Mouse (Mus musculus) hindbrain, postnatal 0 days (tissue): ENCODE measurements around the gene Ppp1r14d. TPM values are rescaled to one million over a fixed set of nuclear protein-coding genes. Genes with fewer than 3 reads are reported as not detected.

Experiments
- ATAC-seq: fragments of 200-750 bp; cut with Nextera tagmentation; 2 replicates; pipeline ENCODE4 v1.8.0; 2017; ENCODE audit warnings: mild to moderate bottlenecking, moderate TSS enrichment, moderate library complexity
- DNase-seq: peaks from one replicate; pipeline ENCODE4 v3.0.0-alpha.2; 2015; ENCODE audit warnings: low spot score
- H3K27ac ChIP-seq: fragments of 300-500 bp; sonication (generic); 2 replicates; pipeline ENCODE4 v1.5.1; 2014; ENCODE audit warnings: mild to moderate bottlenecking
- H3K27me3 ChIP-seq: fragments of 300-500 bp; sonication (generic); 2 replicates; pipeline ENCODE4 v1.6.1; 2014; ENCODE audit warnings: low read length, mixed read lengths; ENCODE audit not compliant: insufficient read depth
- H3K36me3 ChIP-seq: fragments of 300-500 bp; sonication (generic); 2 replicates; pipeline ENCODE4 v1.6.1; 2014; ENCODE audit warnings: low read length, mixed read lengths; ENCODE audit not compliant: insufficient read depth
- H3K4me1 ChIP-seq: fragments of 300-500 bp; sonication (generic); 2 replicates; pipeline ENCODE4 v1.6.1; 2014; ENCODE audit warnings: antibody characterized with exemption, low read length, mixed read lengths; ENCODE audit not compliant: insufficient read depth
- H3K4me2 ChIP-seq: fragments of 300-500 bp; sonication (generic); 2 replicates; pipeline ENCODE4 v1.6.1; 2014; ENCODE audit warnings: low read depth, mild to moderate bottlenecking, low read length, moderate library complexity, mixed read lengths
- H3K4me3 ChIP-seq: fragments of 300-500 bp; sonication (generic); 2 replicates; pipeline ENCODE4 v1.5.1; 2014; ENCODE audit warnings: low read length
- H3K9ac ChIP-seq: fragments of 300-500 bp; sonication (generic); replicated peaks from 2 replicates; pipeline ENCODE4 v1.6.1; 2014; ENCODE audit warnings: mild to moderate bottlenecking, low read length, moderate library complexity, mixed read lengths
- H3K9me3 ChIP-seq: fragments of 300-500 bp; sonication (generic); 2 replicates; pipeline ENCODE4 v1.6.1; 2016; ENCODE audit warnings: low read length, mixed read lengths
- CTCF ChIP-seq: IDR thresholded peaks from 2 replicates; pipeline ENCODE4 v1.5.1; 2016; ENCODE audit warnings: antibody characterized with exemption, control low read depth, low read depth
- WGBS: fragments of 180-500 bp; shearing (Covaris S2); extraction: QIAGEN DNeasy Blood & Tissue Kit; methylation state at CpG from one replicate; pipeline ENCODE4 v1.1.7; 2014; 5-methylcytosine and 5-hydroxymethylcytosine counted together
- polyA plus RNA-seq: library from polyadenylated mRNA; unstranded; fragments of >200 nt; fragmentation: Nextera tagmentation; extraction: Ambion mirVana; gene quantifications from 2 replicates; pipeline ENCODE4 v1.2.1, GENCODE M21; 2015
- total RNA-seq: library from RNA; depleted of rRNA; stranded (reverse); fragments of >200 nt; gene quantifications from 2 replicates; pipeline ENCODE4 v1.2.3, GENCODE M21; 2014

Ppp1r14d gene
- total and polyA plus RNA-seq, 2 experiments from 2014 or later, result not detected

- Histone ChIP-seq H3K4me3 (no peak overlapping the region), H3K27me3 (no peaks in the 10 kb centered on the region), H3K27ac (no peak overlapping the region), H3K9me3 (no peaks in the 10 kb centered on the region), H3K9ac (no peak overlapping the region), H3K4me2 (no peak overlapping the region), H3K4me1 (no peaks in the 10 kb centered on the region), H3K36me3 (no peaks in the 10 kb centered on the region)
- DNase-seq (peak; percentile 23), ATAC-seq (no peak)
- 71% methylated on average over 5 of the region's 5 CpGs for WGBS
- TF ChIP-seq CTCF, result no peak
Observed at GRCm38 (mm10) chr2:119194140-119194539, 35.6 kb downstream of the Ppp1r14d start.

- Histone ChIP-seq H3K36me3 (no peaks in the 10 kb centered on the region), H3K4me3 (no peak overlapping the region), H3K4me2 (no peak overlapping the region), H3K27ac (no peak overlapping the region), H3K4me1 (no peaks in the 10 kb centered on the region), H3K9ac (no peak overlapping the region), H3K27me3 (no peaks in the 10 kb centered on the region), H3K9me3 (no peaks in the 10 kb centered on the region)
- no peak for TF ChIP-seq CTCF
- DNase-seq, result no peak
- 85% methylated on average over 5 of the region's 5 CpGs for WGBS
- no peak for ATAC-seq
Observed at GRCm38 (mm10) chr2:119190969-119191368, 38.7 kb downstream of the Ppp1r14d start.

- 6% methylated on average over 15 of the region's 15 CpGs for WGBS
Observed at GRCm38 (mm10) chr2:119189029-119189710, 40.5 kb downstream of the Ppp1r14d start.

GRCm38 (mm10) chr2:119182914-119183313 is 46.8 kb downstream of the Ppp1r14d start:
- H3K27ac ChIP-seq, result no peak overlapping the region
- no peak overlapping the region for H3K9ac ChIP-seq
- H3K36me3 ChIP-seq, result peaks cover 38% of the 10 kb centered on the region
- no peaks in the 10 kb centered on the region for H3K9me3 ChIP-seq
- no peaks in the 10 kb centered on the region for H3K27me3 ChIP-seq
- WGBS, result 74% methylated on average over 7 of the region's 7 CpGs
- no peak for DNase-seq
- no peaks in the 10 kb centered on the region for H3K4me1 ChIP-seq
- no peak for TF ChIP-seq CTCF
- ATAC-seq, result no peak
- H3K4me2 ChIP-seq, result no peak overlapping the region
- H3K4me3 ChIP-seq, result no peak overlapping the region

More at GRCm38 (mm10) chr2:119189029-119189710, 40.5 kb downstream of the Ppp1r14d start:
- H3K4me3 ChIP-seq, result peak overlapping the region; percentile 19
- peaks cover 2% of the 10 kb centered on the region; the same call in 1 of the 2 replicates for H3K36me3 ChIP-seq
- H3K4me2 ChIP-seq, result peak overlapping the region; percentile 59
- peak; percentile 88 for TF ChIP-seq CTCF
- no peaks in the 10 kb centered on the region for H3K9me3 ChIP-seq
- peak; percentile 85 for DNase-seq
- no peaks in the 10 kb centered on the region for H3K27me3 ChIP-seq
- ATAC-seq, result peak; percentile 91
- H3K9ac ChIP-seq, result no peak overlapping the region
- H3K4me1 ChIP-seq, result no peaks in the 10 kb centered on the region
- no peak overlapping the region for H3K27ac ChIP-seq

- Histone ChIP-seq H3K4me2 (no peak overlapping the region), H3K36me3 (peaks cover 29% of the 10 kb centered on the region), H3K9ac (no peak overlapping the region), H3K4me1 (peaks cover 8% of the 10 kb centered on the region; the same call in 1 of the 2 replicates), H3K4me3 (no peak overlapping the region), H3K27me3 (no peaks in the 10 kb centered on the region), H3K27ac (no peak overlapping the region), H3K9me3 (no peaks in the 10 kb centered on the region)
- DNase-seq (no peak), ATAC-seq (no peak)
- 92% methylated on average over 5 of the region's 5 CpGs for WGBS
- TF ChIP-seq CTCF, result no peak
Observed at GRCm38 (mm10) chr2:119177384-119177939, 52.2 kb downstream of the Ppp1r14d start.

DNA sequence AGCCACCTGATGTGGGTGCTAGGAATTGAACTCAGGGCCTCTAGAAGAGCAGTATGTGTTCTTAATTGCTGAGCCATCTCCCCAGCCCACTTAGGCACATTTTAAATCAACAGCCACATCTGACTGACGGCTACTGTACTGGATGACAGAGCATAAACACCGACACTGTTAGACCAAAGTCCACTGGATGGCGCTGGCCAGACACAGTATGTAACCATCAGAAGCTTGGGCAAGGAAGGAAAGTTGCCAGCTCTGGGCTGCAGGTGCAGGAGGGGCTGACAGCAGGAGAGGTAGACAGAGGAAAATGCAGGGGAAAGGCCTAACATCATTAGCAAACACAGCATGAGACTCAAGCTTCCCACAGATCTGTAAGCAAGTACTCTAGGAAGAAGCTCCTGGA is 52.9 kb downstream of the Ppp1r14d start:
- Histone ChIP-seq H3K4me3 (no peak overlapping the region), H3K4me2 (no peak overlapping the region), H3K4me1 (peaks cover 8% of the 10 kb centered on the region; the same call in 1 of the 2 replicates), H3K9me3 (no peaks in the 10 kb centered on the region), H3K9ac (no peak overlapping the region), H3K27me3 (no peaks in the 10 kb centered on the region), H3K36me3 (peaks cover 29% of the 10 kb centered on the region), H3K27ac (no peak overlapping the region)
- ATAC-seq (no peak), DNase-seq (no peak)
- peak; percentile 22 for TF ChIP-seq CTCF
- 56% methylated on average over 3 of the region's 3 CpGs for WGBS

GRCm38 (mm10) chr2:119175614-119176013 is 54.1 kb downstream of the Ppp1r14d start:
- Histone ChIP-seq H3K27me3 (no peaks in the 10 kb centered on the region), H3K36me3 (peaks cover 27% of the 10 kb centered on the region), H3K4me1 (peaks cover 8% of the 10 kb centered on the region; the same call in 1 of the 2 replicates), H3K27ac (no peak overlapping the region), H3K9ac (no peak overlapping the region), H3K9me3 (no peaks in the 10 kb centered on the region), H3K4me2 (no peak overlapping the region), H3K4me3 (no peak overlapping the region)
- ATAC-seq (no peak), DNase-seq (no peak)
- TF ChIP-seq CTCF, result no peak
- 73% methylated on average over 6 of the region's 6 CpGs for WGBS
